Mouse (Mus musculus) 416B (cell line): ENCODE data around the gene Sesn1.
A peak's percentile ranks its signal among the peaks of the same experiment; 100 is the strongest.
"Not testable (repeated sequence)": the region's sequence is repeated elsewhere in the genome, so short reads cannot be mapped to it uniquely, and the experiment has no call there.

ENCODE experiments used
- DNase-seq: peaks from one replicate; pipeline ENCODE4 v3.0.0; 2011; ENCODE audit warnings: low read depth

The Sesn1 gene

DNA sequence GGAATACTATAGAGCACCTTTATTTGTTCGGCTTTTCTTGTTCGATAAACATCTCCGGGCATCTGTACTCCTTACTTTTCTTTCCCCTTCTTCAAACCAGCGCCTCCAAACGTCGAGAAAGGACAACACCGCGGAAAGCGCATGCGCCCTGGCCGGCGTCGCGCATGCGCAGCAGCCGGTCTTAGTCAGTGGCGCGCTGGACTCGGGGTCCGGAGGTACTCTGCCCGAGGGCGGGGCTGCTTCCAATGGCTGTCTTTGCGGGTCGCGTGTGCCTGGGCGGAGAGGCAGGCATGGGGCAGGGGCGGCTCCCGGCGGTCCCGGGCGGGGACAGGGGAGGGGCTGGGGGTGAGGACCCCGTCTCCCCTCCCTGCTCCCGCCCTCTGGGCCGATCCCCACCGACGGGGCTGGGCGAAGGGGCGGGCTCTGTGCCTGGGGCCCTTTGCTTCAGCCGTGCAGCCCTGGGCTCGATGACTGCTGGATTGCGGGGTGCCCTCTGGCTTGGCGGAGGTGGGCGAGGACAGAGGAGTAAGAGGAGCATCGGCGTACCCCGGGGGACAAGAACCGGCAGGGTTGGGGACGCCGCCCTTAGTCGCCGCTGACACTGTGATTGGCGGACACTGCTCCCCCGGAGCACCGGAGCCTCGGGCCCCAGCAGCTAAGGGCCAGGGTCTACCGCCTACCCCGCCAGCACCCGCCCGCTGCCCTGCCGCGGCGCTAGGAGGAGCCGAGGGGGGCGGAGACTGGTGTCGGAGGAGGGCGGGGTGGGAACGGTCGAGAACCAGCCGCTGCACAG lies at the start of gene Sesn1, which contains the start of gene Cep57l1:
TSS of gene Sesn1 (plus strand) at position 165 of the 793 bp plus-strand sequence.
TSS of gene Cep57l1 (minus strand) at position 101 of the 793 bp plus-strand sequence.
- peak; percentile 98 for DNase-seq

- no peak for DNase-seq
Measured at GRCm38 (mm10) chr10:41760866-41761265, 48.9 kb upstream of the Sesn1 start.

DNA sequence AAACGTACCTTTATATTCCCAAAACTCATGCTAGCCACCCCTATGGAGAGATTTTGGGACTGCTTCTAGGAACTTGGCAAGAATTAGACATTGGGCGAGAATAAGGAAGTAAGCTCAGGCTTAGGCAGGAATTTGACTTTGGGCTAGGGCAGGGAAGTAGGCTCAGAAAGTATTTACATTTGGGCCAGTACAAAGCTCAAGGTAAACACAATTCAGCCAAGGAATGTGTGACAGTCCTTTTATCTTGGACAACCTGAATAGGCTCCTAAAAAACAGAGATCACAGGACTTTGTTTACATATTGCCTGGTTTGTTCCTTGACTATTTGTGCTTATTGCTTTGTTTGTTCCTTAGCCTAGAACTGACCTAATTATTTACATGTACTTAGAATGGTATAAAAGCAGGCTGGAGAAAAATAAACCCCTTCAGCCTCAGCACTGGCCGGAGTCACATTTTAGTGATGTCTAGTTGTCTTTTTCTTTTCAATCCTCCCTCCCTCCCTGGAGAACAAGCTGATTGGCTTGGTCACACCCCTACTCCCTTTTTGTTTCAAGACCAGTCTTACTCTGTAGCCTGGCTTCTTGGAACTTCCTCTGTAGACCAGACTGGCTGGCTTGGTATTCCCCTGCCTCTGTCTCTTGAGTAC lies 45.9 kb upstream of the Sesn1 start:
- DNase-seq = no peak

DNA sequence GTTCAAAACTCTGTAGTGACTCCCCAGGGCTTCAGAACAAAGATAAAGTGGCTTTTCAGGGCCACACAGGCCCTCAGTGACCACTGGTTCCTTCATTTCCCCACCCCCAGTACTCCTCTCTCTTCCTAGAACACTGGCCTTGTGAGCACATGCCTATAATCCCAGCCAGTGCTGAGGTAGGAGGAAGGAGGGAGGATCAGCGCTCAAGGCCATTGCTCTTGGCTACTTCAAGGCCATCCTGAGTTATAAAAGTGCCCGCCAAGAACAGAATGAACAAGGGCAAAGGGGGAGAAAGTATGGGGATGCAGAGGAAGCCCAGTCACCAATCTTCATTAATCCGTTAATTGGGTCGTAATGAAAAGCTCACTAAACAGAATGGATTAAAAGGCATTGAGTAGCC lies 44.1 kb upstream of the Sesn1 start:
- peak; percentile 13 for DNase-seq

DNA sequence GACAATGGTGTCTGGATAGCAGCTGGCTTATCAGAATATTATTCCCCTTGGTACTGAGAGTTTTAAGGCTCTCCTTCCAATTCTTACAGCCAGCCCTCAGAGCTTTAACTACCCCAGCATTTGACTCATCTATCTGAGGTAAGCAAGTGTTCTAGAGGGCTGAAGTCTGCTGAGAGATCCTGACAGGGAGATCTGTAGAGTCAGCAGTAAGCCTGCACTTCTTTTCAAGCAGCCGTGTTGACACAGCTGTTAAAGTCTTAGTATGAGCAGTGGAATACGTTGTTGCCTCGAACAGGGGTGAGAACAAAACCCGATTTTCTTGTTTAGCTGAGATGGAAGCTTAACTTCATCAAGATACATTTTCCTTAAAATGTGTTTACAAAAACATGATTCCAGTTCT lies 43.5 kb upstream of the Sesn1 start:
- no peak for DNase-seq

DNA sequence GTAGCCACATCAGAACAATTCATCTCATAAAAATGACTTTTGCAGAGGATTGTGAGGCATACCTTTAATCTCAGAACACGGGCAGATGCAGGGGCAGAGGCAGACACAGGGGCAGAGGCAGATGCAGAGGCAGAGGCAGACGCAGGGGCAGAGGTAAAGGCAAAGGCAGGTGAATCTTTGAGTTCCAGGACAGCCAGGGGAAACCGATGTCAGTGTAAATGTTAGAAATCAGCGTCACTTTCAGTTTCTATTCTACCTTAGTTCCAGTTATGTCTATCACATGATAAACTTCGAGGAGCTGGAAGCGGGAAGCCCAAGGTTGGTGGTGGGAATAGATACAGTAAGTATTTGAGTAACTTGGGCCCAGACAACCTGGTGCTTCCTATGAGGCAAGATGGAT lies 42.5 kb upstream of the Sesn1 start:
- DNase-seq = no peak

DNA sequence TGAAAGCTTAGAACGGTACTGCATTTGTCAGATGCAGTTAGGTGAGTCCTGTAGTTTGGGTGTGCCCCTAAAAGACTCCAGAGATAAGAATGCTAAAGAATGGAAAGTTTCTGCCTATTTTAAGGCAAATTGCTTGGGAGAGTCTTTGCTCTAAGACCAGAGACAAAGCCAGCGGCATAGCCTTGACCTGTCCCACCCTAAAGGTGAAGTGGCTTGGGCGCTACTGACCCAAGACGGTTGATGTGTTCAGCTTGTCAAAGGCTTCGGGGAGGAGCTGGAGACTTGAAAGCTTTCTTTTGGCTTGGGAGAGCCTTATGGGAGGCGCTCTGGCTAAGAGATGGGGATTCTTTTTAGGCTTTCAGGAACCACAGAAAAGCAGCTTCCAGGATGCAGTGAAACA lies 17.4 kb upstream of the Sesn1 start:
- DNase-seq = no peak

GRCm38 (mm10) chr10:41797253-41797652 lies 12.5 kb upstream of the Sesn1 start:
- no peak for DNase-seq

- no peak for DNase-seq
Measured at GRCm38 (mm10) chr10:41803467-41803866, 6.3 kb upstream of the Sesn1 start.

- no peak for DNase-seq
Measured at GRCm38 (mm10) chr10:41804711-41805110, 5.0 kb upstream of the Sesn1 start.

GRCm38 (mm10) chr10:41805729-41806355 lies 3.9 kb upstream of the Sesn1 start:
- DNase-seq = no peak

DNA sequence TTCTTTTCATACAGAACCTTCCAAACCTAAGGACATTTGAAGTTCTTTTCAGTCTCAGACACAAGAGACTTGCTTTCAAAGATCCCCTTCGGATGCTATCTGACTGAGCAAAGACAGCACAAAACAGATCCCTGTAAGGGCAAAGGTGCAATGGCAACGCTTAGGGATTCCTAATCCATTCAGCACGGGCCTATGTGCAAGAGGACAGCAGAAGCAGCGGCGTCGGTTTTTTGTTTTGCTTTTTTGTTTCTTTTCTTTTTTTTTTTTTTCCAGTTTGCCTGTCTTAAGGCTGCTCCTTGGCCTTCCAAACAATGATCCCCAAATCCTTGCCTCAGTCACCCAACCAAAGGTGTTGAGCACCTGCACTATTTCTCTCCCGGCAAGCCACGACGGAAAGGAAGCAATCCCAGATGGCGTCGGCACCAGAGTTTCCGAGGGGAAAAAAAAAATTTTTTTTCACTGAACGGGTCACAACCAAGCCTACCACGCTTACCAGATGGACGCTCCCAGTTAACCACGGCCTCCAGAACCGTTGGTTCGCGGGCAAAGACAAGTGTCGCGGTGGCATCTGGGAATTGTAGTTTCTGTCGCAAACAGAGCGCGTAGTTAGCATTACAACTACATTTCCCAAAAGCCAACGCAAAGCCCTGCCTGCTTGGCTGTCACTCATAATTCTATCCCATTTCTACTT lies 510 bp upstream of the Sesn1 start:
- DNase-seq = peak; percentile 98

DNA sequence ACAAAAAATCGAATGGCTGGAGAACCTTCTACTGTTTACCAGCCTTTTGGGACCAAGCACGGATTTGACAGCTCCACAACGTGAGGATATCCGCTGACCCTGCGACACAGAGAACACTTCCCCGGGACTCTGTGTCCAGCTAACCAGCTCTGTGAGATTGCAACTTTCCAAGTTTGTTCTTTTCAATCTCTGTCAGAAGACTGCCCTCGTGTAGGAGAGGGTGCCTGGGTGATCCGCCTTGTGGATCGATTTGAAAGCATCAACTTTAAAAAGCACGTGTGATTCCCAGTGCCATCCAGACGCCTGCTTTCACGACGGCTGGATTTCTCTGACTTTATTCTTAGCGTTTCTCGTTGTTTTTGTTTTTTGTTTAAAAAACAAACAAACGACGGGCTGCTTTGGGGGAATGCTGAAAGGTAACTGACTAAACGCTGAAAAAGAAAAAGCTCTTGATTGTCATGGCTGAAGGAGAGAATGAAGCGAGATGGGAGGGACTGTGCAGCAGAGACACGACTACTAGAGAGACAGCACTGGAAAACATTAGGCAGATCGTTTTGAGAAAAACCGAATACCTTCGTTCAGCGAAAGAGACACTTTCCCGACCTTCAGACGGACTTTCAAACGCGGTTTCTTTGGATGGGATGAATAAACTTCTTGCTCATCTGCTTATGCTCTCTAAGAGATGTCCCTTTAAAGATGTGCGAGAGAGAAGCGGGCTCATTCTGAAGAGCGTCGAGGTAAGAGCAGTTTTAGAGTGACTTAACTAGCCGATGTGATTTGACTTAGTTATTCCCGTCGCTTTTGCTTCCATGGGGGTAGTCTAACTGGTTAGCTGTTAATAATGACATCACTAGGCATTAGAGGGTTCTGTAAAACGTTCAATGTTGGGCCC lies 1.1 kb downstream of the Sesn1 start:
- peak; percentile 52 for DNase-seq

DNA sequence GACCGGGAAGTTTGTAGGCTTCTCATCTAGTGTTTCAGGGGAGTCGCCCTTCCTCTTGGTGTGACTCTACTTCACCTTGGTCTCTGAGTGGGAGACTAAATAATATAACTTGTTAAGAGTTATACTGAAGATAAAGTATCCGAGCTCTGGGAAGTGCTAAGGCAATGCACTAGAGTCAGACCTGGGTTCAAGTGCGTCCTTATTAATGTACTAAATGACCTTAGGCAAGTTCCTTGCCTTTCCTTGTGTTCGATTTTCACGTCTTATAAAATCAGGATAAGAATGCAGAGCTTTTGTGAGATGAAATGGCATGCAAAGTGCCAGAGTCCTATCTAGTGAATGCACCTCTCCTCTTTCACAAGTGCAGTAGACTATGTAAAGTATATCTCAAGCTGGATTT lies 2.8 kb downstream of the Sesn1 start:
- no peak for DNase-seq

- DNase-seq = peak; percentile 54
Measured at GRCm38 (mm10) chr10:41814305-41814853, 4.6 kb downstream of the Sesn1 start.

- DNase-seq = no peak
Measured at GRCm38 (mm10) chr10:41816516-41816915, 6.8 kb downstream of the Sesn1 start.

- no peak for DNase-seq
Measured at GRCm38 (mm10) chr10:41818036-41818732, 8.4 kb downstream of the Sesn1 start.

GRCm38 (mm10) chr10:41818733-41819070 lies 9.0 kb downstream of the Sesn1 start:
- DNase-seq = not testable (repeated sequence)

DNA sequence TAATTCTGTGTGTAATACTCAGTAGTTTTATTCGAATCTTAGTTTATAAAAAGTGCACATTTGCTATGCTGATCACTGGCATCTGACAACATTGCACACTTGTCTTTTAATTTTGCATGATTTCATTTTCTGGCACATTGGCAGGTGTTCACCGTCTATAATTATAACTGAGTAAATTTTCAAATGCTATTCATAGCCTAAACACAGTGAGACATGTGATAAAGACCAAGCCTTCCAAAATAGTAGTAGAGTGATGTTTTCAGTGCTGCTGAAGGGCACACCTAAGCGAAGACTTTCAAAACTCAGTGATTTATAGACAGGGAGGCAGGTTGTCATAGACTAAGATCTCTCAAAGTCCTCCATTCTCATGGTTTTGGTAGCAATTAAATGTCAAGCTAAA lies 9.6 kb downstream of the Sesn1 start:
- DNase-seq = no peak

DNA sequence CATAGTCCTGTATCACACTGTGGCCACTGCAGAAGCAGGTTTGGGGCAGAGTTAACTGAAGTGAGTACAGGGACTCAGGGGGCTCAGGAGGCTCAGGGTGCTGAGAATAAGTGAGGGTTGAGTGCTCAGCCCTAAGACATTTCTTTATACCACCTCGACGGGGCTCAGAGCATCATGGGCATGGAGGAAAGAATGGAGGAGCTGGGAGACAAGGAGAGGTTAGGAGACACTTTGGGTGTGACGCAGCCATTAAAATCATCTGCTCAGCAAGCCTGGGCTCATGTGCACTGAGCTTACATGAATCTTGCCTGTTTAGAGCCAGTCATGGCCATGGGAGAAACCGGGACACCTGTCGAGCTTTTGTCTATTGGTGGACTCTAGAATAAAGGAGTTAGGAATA lies 10.7 kb downstream of the Sesn1 start:
- DNase-seq = no peak

- DNase-seq = no peak
Measured at GRCm38 (mm10) chr10:41821171-41821570, 11.4 kb downstream of the Sesn1 start.
